Mouse (Mus musculus): Measurements from ENCODE around the gene Amer2. TPM values are rescaled to one million over a fixed set of nuclear protein-coding genes. Genes with fewer than 3 reads are reported as not detected.

Gene Amer2
- total and polyA plus RNA-seq, 3 experiments = not detected

DNA sequence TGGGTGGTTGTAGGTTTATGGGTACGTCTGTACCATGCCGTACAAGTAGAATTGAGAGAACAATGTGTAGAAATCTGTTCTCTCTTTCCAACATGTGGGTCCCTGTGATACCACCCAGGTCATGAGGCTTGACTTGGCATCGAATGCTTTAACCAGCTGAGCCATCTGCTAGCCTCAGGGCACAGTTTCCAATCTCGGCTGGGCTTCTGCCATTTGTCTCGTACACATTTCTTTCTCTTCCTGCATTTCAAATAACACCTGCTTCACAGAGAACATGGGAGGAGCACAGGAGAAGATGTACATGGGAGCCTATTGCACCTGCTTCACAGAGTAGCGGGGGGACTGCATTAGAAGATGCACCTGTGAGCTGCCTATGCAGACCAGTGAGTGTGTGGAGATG lies 38.2 kb downstream of the Amer2 start:
- no peaks in the 10 kb centered on the region for H3K36me3 ChIP-seq (replicated peaks in 1 of 2; ENCODE audit: control insufficient read depth in 1 of 2, insufficient read depth in 1 of 2, low read length in 1 of 2)
- TF ChIP-seq JUND (conservative IDR thresholded peaks at IDR 0.05; ENCODE audit: low read depth, low read length) = no peak
- TF ChIP-seq TCF12 (IDR thresholded peaks at IDR 0.05; ENCODE audit: low read depth, low read length) = no peak
- TF ChIP-seq NRF1 (IDR thresholded peaks at IDR 0.05; ENCODE audit: low read depth, low read length) = no peak
- no peak for TF ChIP-seq NELFE (IDR thresholded peaks at IDR 0.05; ENCODE audit: low read depth, low read length)
- TF ChIP-seq E2F4 (IDR thresholded peaks at IDR 0.05; ENCODE audit: insufficient replicate concordance, low read depth, low read length) = no peak
- TF ChIP-seq ELF1 (IDR thresholded peaks at IDR 0.05; ENCODE audit: low read depth, low read length) = no peak
- TF ChIP-seq USF2 (conservative IDR thresholded peaks at IDR 0.05; ENCODE audit: low read depth, low read length) = no peak
- no peak for TF ChIP-seq MAZ (IDR thresholded peaks at IDR 0.05; ENCODE audit: low read depth, low read length)
- TF ChIP-seq MAX (IDR thresholded peaks at IDR 0.05; ENCODE audit: low read length) = no peak
- peaks cover 5% of the 10 kb centered on the region in 2 experiments; a peak in 2 of 4 replicates for H3K4me1 ChIP-seq (ENCODE audit: control insufficient read depth in 1 of 2, insufficient read depth in 2 of 2)
- in situ Hi-C loops (cut with MboI; ENCODE audit: low pct_ligation_motif_present, low pct_unique_long_range_greater_than_20kb, low sequenced_read_pairs) (no loop called here), dilution Hi-C loops (cut with MboI; ENCODE audit: extremely low pct_ligation_motif_present, extremely low pct_unique_long_range_greater_than_20kb, low sequenced_read_pairs) (no loop called here)
- no peaks in the 10 kb centered on the region for H3K79me2 ChIP-seq (replicated peaks; ENCODE audit: control insufficient read depth, extremely low read depth, insufficient read depth, poor library complexity, severe bottlenecking)
- no peak overlapping the region for H3K4me2 ChIP-seq (ENCODE audit: insufficient read depth, low read depth, poor library complexity, severe bottlenecking)
- H3K4me3 ChIP-seq (replicated peaks in 1 of 3; ENCODE audit: low read depth in 2 of 3, low read length in 2 of 3, poor library complexity in 1 of 3) = no peak overlapping the region
- H3K27me3 ChIP-seq (replicated peaks) = no peaks in the 10 kb centered on the region
- H3K27ac ChIP-seq (ENCODE audit: insufficient read depth, low read depth) = no peak overlapping the region
- no peak for DNase-seq (ENCODE audit: extremely low read depth)
- no peaks in the 10 kb centered on the region for H3K9me3 ChIP-seq (replicated peaks; ENCODE audit: low read length)
- H3K9ac ChIP-seq (ENCODE audit: insufficient read depth, low read depth) = no peak overlapping the region

DNA sequence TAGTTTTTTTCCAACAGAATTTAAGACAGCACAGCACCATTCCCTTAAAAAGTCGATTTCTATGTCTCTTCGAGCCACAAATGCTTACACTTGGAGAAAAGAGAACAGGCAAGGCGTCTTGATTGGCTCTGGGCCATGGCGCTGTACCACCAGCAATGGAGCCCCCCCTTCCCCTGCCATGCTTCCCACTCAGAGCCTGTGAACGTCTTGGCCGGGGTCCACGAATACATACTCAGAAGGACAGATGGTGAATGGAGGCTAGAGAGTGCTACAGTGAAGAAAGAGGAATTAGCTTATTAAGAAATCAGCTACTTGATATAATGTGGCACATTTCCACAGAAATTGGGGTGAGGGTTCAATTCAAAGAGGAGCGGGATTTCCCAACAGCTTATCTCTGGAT lies 41.6 kb downstream of the Amer2 start:
- Histone ChIP-seq H3K9me3 (replicated peaks; ENCODE audit: low read length) (peaks cover 5% of the 10 kb centered on the region), H3K36me3 (replicated peaks in 1 of 2; ENCODE audit: control insufficient read depth in 1 of 2, insufficient read depth in 1 of 2, low read length in 1 of 2) (no peaks in the 10 kb centered on the region), H3K27ac (ENCODE audit: insufficient read depth, low read depth) (no peak overlapping the region), H3K9ac (ENCODE audit: insufficient read depth, low read depth) (no peak overlapping the region), H3K4me2 (ENCODE audit: insufficient read depth, low read depth, poor library complexity, severe bottlenecking) (no peak overlapping the region), H3K79me2 (replicated peaks; ENCODE audit: control insufficient read depth, extremely low read depth, insufficient read depth, poor library complexity, severe bottlenecking) (no peaks in the 10 kb centered on the region), H3K4me1 (ENCODE audit: control insufficient read depth in 1 of 2, insufficient read depth in 2 of 2) (peaks cover 3 to 5% of the 10 kb centered on the region in 2 experiments; a peak in 2 of 4 replicates), H3K4me3 (replicated peaks in 1 of 3; ENCODE audit: low read depth in 2 of 3, low read length in 2 of 3, poor library complexity in 1 of 3) (no peak overlapping the region), H3K27me3 (replicated peaks) (no peaks in the 10 kb centered on the region)
- no peak for TF ChIP-seq MEF2A (IDR thresholded peaks at IDR 0.05; ENCODE audit: borderline replicate concordance, low read depth, low read length)
- TF ChIP-seq NRF1 (IDR thresholded peaks at IDR 0.05; ENCODE audit: low read depth, low read length) = no peak
- TF ChIP-seq KAT2A (IDR thresholded peaks at IDR 0.05; ENCODE audit: insufficient replicate concordance, low read length) = no peak
- no peak for TF ChIP-seq HCFC1 (IDR thresholded peaks at IDR 0.05; ENCODE audit: low read depth, low read length)
- no peak for TF ChIP-seq MAX (IDR thresholded peaks at IDR 0.05; ENCODE audit: low read length)
- no peak for TF ChIP-seq ELF1 (IDR thresholded peaks at IDR 0.05; ENCODE audit: low read depth, low read length)
- no peak for TF ChIP-seq CHD2 (IDR thresholded peaks at IDR 0.05; ENCODE audit: low read length)
- no peak for TF ChIP-seq MYC (IDR thresholded peaks at IDR 0.05; ENCODE audit: low read depth, low read length)
- no peak for TF ChIP-seq ZC3H11A (IDR thresholded peaks at IDR 0.05; ENCODE audit: low read depth, low read length)
- dilution Hi-C loops (cut with MboI; ENCODE audit: extremely low pct_ligation_motif_present, extremely low pct_unique_long_range_greater_than_20kb, low sequenced_read_pairs) (no loop called here), in situ Hi-C loops (cut with MboI; ENCODE audit: low pct_ligation_motif_present, low pct_unique_long_range_greater_than_20kb, low sequenced_read_pairs) (no loop called here)
- no peak for DNase-seq (ENCODE audit: extremely low read depth)

Measured in CH12.LX (cell line).